Mouse (Mus musculus) liver, embryonic 16.5 days (tissue): ENCODE measurements around the gene Msantd1. TPM values are rescaled to one million over a fixed set of nuclear protein-coding genes. Genes with fewer than 3 reads are reported as not detected.
"Not testable (repeated sequence)": the region's sequence is repeated elsewhere in the genome, so short reads cannot be mapped to it uniquely, and the experiment has no call there.

Experiments used
- ATAC-seq: fragments of 200-750 bp; cut with Nextera tagmentation; 2 replicates; pipeline ENCODE4 v1.8.0; 2017; ENCODE audit warnings: low read depth, mild to moderate bottlenecking, moderate number of reproducible peaks, moderate library complexity
- H3K27ac ChIP-seq: fragments of 300-500 bp; sonication (generic); 2 replicates; pipeline ENCODE4 v1.5.1; 2014; ENCODE audit warnings: mild to moderate bottlenecking, low read length
- H3K27me3 ChIP-seq: fragments of 300-500 bp; sonication (generic); 2 replicates; pipeline ENCODE4 v1.6.1; 2014; ENCODE audit warnings: low read depth, low read length, mixed read lengths; ENCODE audit not compliant: control insufficient read depth, insufficient read depth
- H3K36me3 ChIP-seq: fragments of 300-500 bp; sonication (generic); 2 replicates; pipeline ENCODE4 v1.6.1; 2014; ENCODE audit warnings: mild to moderate bottlenecking; ENCODE audit not compliant: control insufficient read depth, insufficient read depth
- H3K4me1 ChIP-seq: fragments of 300-500 bp; sonication (generic); 2 replicates; pipeline ENCODE4 v1.6.1; 2014; ENCODE audit warnings: low read depth, low read length, mixed read lengths; ENCODE audit not compliant: control insufficient read depth
- H3K4me2 ChIP-seq: fragments of 300-500 bp; sonication (generic); 2 replicates; pipeline ENCODE4 v1.6.1; 2014; ENCODE audit warnings: low read depth, low read length, mixed read lengths
- H3K4me3 ChIP-seq: fragments of 300-500 bp; sonication (generic); 2 replicates; pipeline ENCODE4 v1.5.1; 2014; ENCODE audit warnings: low read depth, mild to moderate bottlenecking, low read length
- H3K9ac ChIP-seq: fragments of 300-500 bp; sonication (generic); 2 replicates; pipeline ENCODE4 v1.6.1; 2014; ENCODE audit warnings: low read depth, low read length
- H3K9me3 ChIP-seq: fragments of 300-500 bp; sonication (generic); replicated peaks from 2 replicates; pipeline ENCODE4 v1.6.1; 2016; ENCODE audit warnings: low read length; ENCODE audit not compliant: control insufficient read depth
- WGBS: fragments of 180-500 bp; shearing (Covaris S2); extraction: QIAGEN DNeasy Blood & Tissue Kit; methylation state at CpG from one replicate; pipeline ENCODE4 v1.1.7; 2014; ENCODE audit not compliant: insufficient replicate concordance; 5-methylcytosine and 5-hydroxymethylcytosine counted together
- polyA plus RNA-seq: library from polyadenylated mRNA; unstranded; fragments of >200 nt; fragmentation: Nextera tagmentation; extraction: Ambion mirVana; gene quantifications from 2 replicates; pipeline ENCODE4 v1.2.1, GENCODE M21; 2015

Msantd1 gene
- 0.09 and 0.37 TPM in 2 replicates for polyA plus RNA-seq

GRCm38 (mm10) chr5:34907910-34908725, at the start of gene Msantd1:
Msantd1 (plus strand) TSS chr5:34908012.
- Histone ChIP-seq H3K4me2 (no peak within 1 kb of the TSS), H3K27ac (peak within 1 kb of the TSS; percentile 26), H3K9ac (no peak within 1 kb of the TSS; the same call in 1 of the 2 replicates), H3K4me3 (no peak within 1 kb of the TSS), H3K36me3 (peaks cover 21% of the 10 kb centered on the region), H3K27me3 (no peaks in the 10 kb centered on the region), H3K4me1 (peaks cover 29% of the 10 kb centered on the region), H3K9me3 (no peaks in the 10 kb centered on the region)
- WGBS, result 81% methylated on average over 6 of the region's 6 CpGs
- no peak for ATAC-seq

- Histone ChIP-seq H3K36me3 (peaks cover 18% of the 10 kb centered on the region), H3K9ac (no peak overlapping the region), H3K27ac (no peak overlapping the region; the same call in 1 of the 2 replicates), H3K27me3 (no peaks in the 10 kb centered on the region), H3K4me3 (no peak overlapping the region), H3K9me3 (no peaks in the 10 kb centered on the region), H3K4me1 (peaks cover 6% of the 10 kb centered on the region), H3K4me2 (no peak overlapping the region)
- ATAC-seq, result peak; percentile 92
- 41% methylated on average over 5 of the region's 5 CpGs for WGBS
Measured at GRCm38 (mm10) chr5:34865367-34865766, 42.4 kb upstream of the Msantd1 start.

GRCm38 (mm10) chr5:34880307-34880706, 27.5 kb upstream of the Msantd1 start:
- 48% methylated on average over 3 of the region's 3 CpGs for WGBS
- not testable (repeated sequence) for H3K9ac ChIP-seq
- ATAC-seq, result peak; percentile 27

GRCm38 (mm10) chr5:34881023-34881422, 26.8 kb upstream of the Msantd1 start:
- 33% methylated on average over 3 of the region's 3 CpGs for WGBS
- no peaks in the 10 kb centered on the region for H3K27me3 ChIP-seq
- no peaks in the 10 kb centered on the region for H3K9me3 ChIP-seq
- peak overlapping the region; percentile 84 for H3K27ac ChIP-seq
- peak overlapping the region; percentile 32 for H3K4me2 ChIP-seq
- peaks cover 21% of the 10 kb centered on the region for H3K4me1 ChIP-seq
- peaks cover 29% of the 10 kb centered on the region for H3K36me3 ChIP-seq
- H3K4me3 ChIP-seq, result no peak overlapping the region
- H3K9ac ChIP-seq, result peak overlapping the region; percentile 38; the same call in 1 of the 2 replicates
- peak; percentile 98 for ATAC-seq

More at GRCm38 (mm10) chr5:34880307-34880706, 27.5 kb upstream of the Msantd1 start:
- not testable (repeated sequence) for H3K9me3 ChIP-seq, H3K4me2 ChIP-seq, H3K4me3 ChIP-seq, H3K27me3 ChIP-seq
- Histone ChIP-seq H3K27ac (peak overlapping the region; percentile 84), H3K36me3 (peaks cover 29% of the 10 kb centered on the region), H3K4me1 (peaks cover 21% of the 10 kb centered on the region)

DNA sequence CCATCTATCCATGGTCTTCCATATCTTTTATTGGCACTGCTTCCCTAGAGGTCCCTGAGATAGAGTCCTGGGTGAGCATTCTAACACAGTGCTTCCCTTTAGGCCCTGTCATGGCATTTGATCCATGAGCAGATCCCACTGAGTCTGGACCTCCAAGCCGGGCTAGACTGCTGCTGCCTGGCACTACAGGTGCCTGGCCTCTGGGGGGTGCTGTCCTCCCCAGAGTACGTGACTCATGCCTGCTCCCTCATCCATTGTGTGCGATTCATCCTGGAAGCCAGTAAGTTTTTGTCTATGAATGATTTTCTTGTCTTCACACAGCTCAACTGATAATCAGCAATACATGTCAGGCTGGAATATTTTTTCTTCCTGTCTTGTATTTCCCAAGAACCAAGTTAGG, 22.6 kb upstream of the Msantd1 start:
- no peak overlapping the region for H3K4me2 ChIP-seq
- H3K9ac ChIP-seq, result no peak overlapping the region
- no peak overlapping the region for H3K27ac ChIP-seq
- H3K9me3 ChIP-seq, result no peaks in the 10 kb centered on the region
- H3K4me3 ChIP-seq, result no peak overlapping the region
- peaks cover 15% of the 10 kb centered on the region for H3K4me1 ChIP-seq
- ATAC-seq, result no peak
- WGBS, result 80% methylated on average over 3 of the region's 3 CpGs
- no peaks in the 10 kb centered on the region for H3K27me3 ChIP-seq
- H3K36me3 ChIP-seq, result peaks cover 17% of the 10 kb centered on the region

- H3K36me3 ChIP-seq, result peaks cover 23% of the 10 kb centered on the region
- 56% methylated on average over 4 of the region's 4 CpGs for WGBS
- ATAC-seq, result no peak
Measured at GRCm38 (mm10) chr5:34889252-34889651, 18.6 kb upstream of the Msantd1 start.

GRCm38 (mm10) chr5:34896697-34897453, 10.9 kb upstream of the Msantd1 start:
- H3K4me3 ChIP-seq, result no peak overlapping the region
- peak overlapping the region; percentile 85 for H3K27ac ChIP-seq
- H3K4me1 ChIP-seq, result peaks cover 17% of the 10 kb centered on the region
- peak overlapping the region; percentile 25; the same call in 1 of the 2 replicates for H3K9ac ChIP-seq
- ATAC-seq, result peak; percentile 99
- 55% methylated on average over 3 of the region's 3 CpGs for WGBS
- peak overlapping the region; percentile 21 for H3K4me2 ChIP-seq
- H3K27me3 ChIP-seq, result no peaks in the 10 kb centered on the region
- H3K9me3 ChIP-seq, result no peaks in the 10 kb centered on the region
- peaks cover 23% of the 10 kb centered on the region for H3K36me3 ChIP-seq

More at GRCm38 (mm10) chr5:34889252-34889651, 18.6 kb upstream of the Msantd1 start:
- H3K9ac ChIP-seq, result no peak overlapping the region
- no peaks in the 10 kb centered on the region for H3K4me1 ChIP-seq
- no peak overlapping the region for H3K4me2 ChIP-seq
- H3K27me3 ChIP-seq, result no peaks in the 10 kb centered on the region
- no peak overlapping the region for H3K27ac ChIP-seq
- no peaks in the 10 kb centered on the region for H3K9me3 ChIP-seq
- H3K4me3 ChIP-seq, result no peak overlapping the region

- no peak overlapping the region for H3K9ac ChIP-seq
- H3K36me3 ChIP-seq, result peaks cover 28% of the 10 kb centered on the region
- no peaks in the 10 kb centered on the region for H3K9me3 ChIP-seq
- H3K4me3 ChIP-seq, result no peak overlapping the region
- no peak overlapping the region for H3K4me2 ChIP-seq
- peaks cover 17% of the 10 kb centered on the region for H3K4me1 ChIP-seq
- H3K27me3 ChIP-seq, result no peaks in the 10 kb centered on the region
- WGBS, result 89% methylated on average over 6 of the region's 6 CpGs
- H3K27ac ChIP-seq, result no peak overlapping the region
- no peak for ATAC-seq
Measured at GRCm38 (mm10) chr5:34899787-34900469, 7.9 kb upstream of the Msantd1 start.
